In the genomic region with DNA sequence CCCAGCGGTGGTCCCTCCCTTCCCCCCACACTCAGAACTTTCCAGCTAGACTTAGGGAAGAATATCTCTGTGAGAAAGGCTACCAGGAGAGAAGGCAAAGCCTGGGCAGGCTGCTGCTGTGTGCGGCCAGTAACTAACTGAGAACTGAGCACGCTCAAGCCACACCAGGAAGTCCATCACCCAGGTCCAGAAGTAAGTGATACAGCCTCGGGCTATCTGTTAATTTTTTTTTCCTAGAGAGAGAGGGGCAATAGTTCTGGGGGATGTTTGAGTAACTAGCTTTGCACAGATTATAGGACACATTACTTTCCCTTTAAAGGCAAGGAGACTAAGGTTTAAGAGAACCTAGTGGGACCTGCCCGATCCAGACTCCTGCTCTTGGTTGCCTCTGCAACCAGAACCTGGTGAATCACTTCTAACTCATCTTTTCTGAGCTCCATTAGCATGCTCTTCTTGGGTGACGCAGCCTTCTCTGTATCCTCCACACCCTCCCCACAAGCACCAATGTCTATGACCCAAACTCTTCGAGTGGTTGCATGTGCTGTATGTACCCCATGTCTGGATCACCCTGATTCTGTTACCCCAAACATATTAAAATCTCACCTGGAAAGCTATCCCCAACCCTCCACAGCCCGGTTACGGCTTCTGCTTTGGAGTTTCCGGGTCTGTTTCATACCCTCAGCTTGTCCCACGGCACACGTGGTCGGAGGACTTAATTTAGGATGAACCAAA, we compare ENCODE assay signal across 8 mouse cellular contexts. TPM values are rescaled to one million over a fixed set of nuclear protein-coding genes. Genes with fewer than 3 reads are reported as not detected.
DNase-seq lines count a peak whose midpoint lies in the region; ATAC-seq and TF ChIP-seq lines count a peak whose summit lies in the region.

No protein-coding gene starts in this region.

- intact Hi-C loops in gastrocnemius, adult 2 months (cut with DNase I), result loop anchor here (1.0 to 10.0 kb wide), 3 partner anchors 9 to 260 kb away; a partner anchor contains a TSS
- intact Hi-C loops in gastrocnemius, postnatal 36 days (cut with DNase I), result loop anchor here (2.0 to 5.0 kb wide), 4 partner anchors 37 to 257 kb away; a partner anchor contains a TSS

- no peak for TF ChIP-seq CTCF in gastrocnemius, adult 2 months (IDR thresholded peaks at IDR 0.05)

- no peak for ATAC-seq in embryonic facial prominence, embryonic 11.5 days (replicated peaks; ENCODE audit: insufficient number of reproducible peaks, low FRiP score, low TSS enrichment, low read depth)
- no peak for ATAC-seq in intestine, embryonic 15.5 days
- no peak for ATAC-seq in midbrain, embryonic 16.5 days

- H3K9me3 ChIP-seq in embryonic facial prominence, embryonic 11.5 days (replicated peaks; ENCODE audit: control insufficient read depth, low read length), result no peaks in the 10 kb centered on the region
- H3K9me3 ChIP-seq in intestine, embryonic 15.5 days, result no peaks in the 10 kb centered on the region
- H3K9me3 ChIP-seq in midbrain, embryonic 16.5 days (replicated peaks; ENCODE audit: control insufficient read depth, low read length, poor library complexity, severe bottlenecking), result no peaks in the 10 kb centered on the region

- H3K4me3 ChIP-seq in gastrocnemius, adult 2 months, result peak overlapping the region; percentile 95
- H3K4me3 ChIP-seq in embryonic facial prominence, embryonic 11.5 days (ENCODE audit: low read depth, low read length), result peak overlapping the region; percentile 86
- H3K4me3 ChIP-seq in intestine, embryonic 15.5 days (replicated peaks), result peak overlapping the region; percentile 81
- H3K4me3 ChIP-seq in midbrain, embryonic 16.5 days (ENCODE audit: low read depth, low read length), result peak overlapping the region; percentile 86

- H3K4me1 ChIP-seq in embryonic facial prominence, embryonic 11.5 days (ENCODE audit: control insufficient read depth, insufficient read depth, low read length), result peaks cover 3% of the 10 kb centered on the region; the same call in 1 of the 2 replicates
- peaks cover 22% of the 10 kb centered on the region for H3K4me1 ChIP-seq in intestine, embryonic 15.5 days (replicated peaks)
- peaks cover 18% of the 10 kb centered on the region for H3K4me1 ChIP-seq in midbrain, embryonic 16.5 days (ENCODE audit: control insufficient read depth, insufficient read depth, low read length)

- H3K36me3 ChIP-seq in embryonic facial prominence, embryonic 11.5 days (replicated peaks; ENCODE audit: control insufficient read depth, insufficient read depth, low read depth, low read length), result no peaks in the 10 kb centered on the region
- H3K36me3 ChIP-seq in intestine, embryonic 15.5 days, result peaks cover 3% of the 10 kb centered on the region; the same call in 1 of the 2 replicates
- no peaks in the 10 kb centered on the region for H3K36me3 ChIP-seq in midbrain, embryonic 16.5 days (ENCODE audit: control insufficient read depth, insufficient read depth, low read length)

- peak overlapping the region; percentile 88 for H3K4me2 ChIP-seq in embryonic facial prominence, embryonic 11.5 days (ENCODE audit: low read depth, low read length)
- H3K4me2 ChIP-seq in intestine, embryonic 15.5 days (replicated peaks), result peak overlapping the region; percentile 86
- H3K4me2 ChIP-seq in midbrain, embryonic 16.5 days (ENCODE audit: low read length), result peak overlapping the region; percentile 89

- peak overlapping the region; percentile 92 for H3K9ac ChIP-seq in embryonic facial prominence, embryonic 11.5 days (replicated peaks; ENCODE audit: low read length)
- peak overlapping the region; percentile 87 for H3K9ac ChIP-seq in intestine, embryonic 15.5 days
- peak overlapping the region; percentile 83 for H3K9ac ChIP-seq in midbrain, embryonic 16.5 days (ENCODE audit: low read depth, low read length)

- DNase-seq in gastrocnemius, adult 2 months, result no peak
- no peak for DNase-seq in gastrocnemius, postnatal 36 days
- peak; percentile 68 for DNase-seq in 416B (ENCODE audit: low read depth)
- no peak for DNase-seq in embryonic facial prominence, embryonic 11.5 days (ENCODE audit: low spot score)
- DNase-seq in retina, postnatal 1 day, result no peak
- no peak for DNase-seq in thymus, postnatal 10 days (ENCODE audit: low spot score in 2 of 2)

- H3K27ac ChIP-seq in gastrocnemius, adult 2 months, result peak overlapping the region; percentile 96
- H3K27ac ChIP-seq in embryonic facial prominence, embryonic 11.5 days (replicated peaks; ENCODE audit: low read depth, low read length), result 0 out of 2 replicates have a peak overlapping the region, but pooled peaks have one; percentile 52
- H3K27ac ChIP-seq in intestine, embryonic 15.5 days, result peak overlapping the region; percentile 67
- no peak overlapping the region for H3K27ac ChIP-seq in midbrain, embryonic 16.5 days (ENCODE audit: low read length)

- 5% methylated on average over 13 of the region's 13 CpGs for WGBS in embryonic facial prominence, embryonic 11.5 days
- 4% methylated on average over 13 of the region's 13 CpGs for WGBS in intestine, embryonic 15.5 days
- WGBS in midbrain, embryonic 16.5 days, result 8% methylated on average over 13 of the region's 13 CpGs

- no peaks in the 10 kb centered on the region for H3K27me3 ChIP-seq in embryonic facial prominence, embryonic 11.5 days (ENCODE audit: control insufficient read depth, insufficient read depth, low read length)
- no peaks in the 10 kb centered on the region for H3K27me3 ChIP-seq in intestine, embryonic 15.5 days (replicated peaks)
- no peaks in the 10 kb centered on the region for H3K27me3 ChIP-seq in midbrain, embryonic 16.5 days (ENCODE audit: control insufficient read depth, insufficient read depth, low read depth, low read length)

RNA-seq across cellular contexts. Expression of a gene that starts 8.8 kb away (rescaled TPM):
- total RNA-seq in gastrocnemius, adult 2 months (2021), result 1 to 10 TPM; 7.7 to 7.8 TPM
- 1 to 10 TPM; 6.0 to 6.3 TPM for total RNA-seq in gastrocnemius, postnatal 36 days (2021)
- polyA plus RNA-seq in embryonic facial prominence, embryonic 11.5 days (2014; fragmentation: Nextera tagmentation; extraction: Ambion mirVana), result 60.6 and 61.5 TPM in 2 replicates
- polyA plus RNA-seq in intestine, embryonic 15.5 days (2015; fragmentation: Nextera tagmentation; extraction: Ambion mirVana), result 90.5 and 90.9 TPM in 2 replicates
- polyA plus RNA-seq in midbrain, embryonic 16.5 days (2015; fragmentation: Nextera tagmentation; extraction: Ambion mirVana), result 29.8 and 30.8 TPM in 2 replicates

RNA-seq across cellular contexts. Expression of a gene that starts 15.2 kb away (rescaled TPM):
- 10 to 100 TPM; 10.4 to 11.7 TPM for total RNA-seq in gastrocnemius, adult 2 months (2021)
- 10 to 100 TPM in 1 of 2 experiments, 1 to 10 TPM in 1; 7.2 to 11.0 TPM for total RNA-seq in gastrocnemius, postnatal 36 days (2021)
- polyA plus RNA-seq in embryonic facial prominence, embryonic 11.5 days (2014; fragmentation: Nextera tagmentation; extraction: Ambion mirVana), result 76.6 and 79.7 TPM in 2 replicates
- 74.5 and 82.9 TPM in 2 replicates for polyA plus RNA-seq in intestine, embryonic 15.5 days (2015; fragmentation: Nextera tagmentation; extraction: Ambion mirVana)
- 76.3 and 76.6 TPM in 2 replicates for polyA plus RNA-seq in midbrain, embryonic 16.5 days (2015; fragmentation: Nextera tagmentation; extraction: Ambion mirVana)

RNA-seq across cellular contexts. Expression of a gene that starts 41.4 kb away (rescaled TPM):
- under 1 TPM in 1 of 2 experiments, not detected in 1; 0.33 TPM for total RNA-seq in gastrocnemius, adult 2 months (2021)
- total RNA-seq in gastrocnemius, postnatal 36 days (2021), result not detected
- 0.67 and 2.2 TPM in 2 replicates for polyA plus RNA-seq in embryonic facial prominence, embryonic 11.5 days (2014; fragmentation: Nextera tagmentation; extraction: Ambion mirVana)
- 3.6 and 3.9 TPM in 2 replicates for polyA plus RNA-seq in intestine, embryonic 15.5 days (2015; fragmentation: Nextera tagmentation; extraction: Ambion mirVana)
- polyA plus RNA-seq in midbrain, embryonic 16.5 days (2015; fragmentation: Nextera tagmentation; extraction: Ambion mirVana), result 2.1 and 2.9 TPM in 2 replicates
